Mouse (Mus musculus): Measurements from ENCODE around the gene Vmn2r88. TPM values are rescaled to one million over a fixed set of nuclear protein-coding genes. Genes with fewer than 3 reads are reported as not detected.
"Not testable (repeated sequence)": the region's sequence is repeated elsewhere in the genome, so short reads cannot be mapped to it uniquely, and the experiment has no call there.

The Vmn2r88 gene
- total RNA-seq (2017): not detected in 3 replicates

DNA sequence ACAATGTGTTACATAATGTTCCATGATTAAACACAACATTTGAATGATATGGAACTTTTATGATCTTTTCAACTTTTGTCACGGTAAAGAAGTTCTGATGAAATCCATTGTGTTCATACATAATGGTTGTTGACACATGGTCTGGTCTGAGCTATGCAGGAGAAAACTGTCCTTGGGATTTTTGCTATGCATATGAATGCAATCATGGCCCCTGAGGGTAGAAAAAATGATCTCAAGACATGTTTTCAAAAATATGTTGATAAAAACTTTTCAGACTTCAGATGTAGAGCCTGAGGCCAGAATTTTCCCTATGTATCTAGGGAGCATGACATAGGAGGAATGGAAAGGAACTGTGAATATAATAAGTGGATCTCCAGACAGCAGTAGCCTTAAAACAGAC is at the start of gene Vmn2r88:
Vmn2r88 (plus strand) TSS at position 301 of the 400 bp plus-strand sequence.
- no peak for ATAC-seq (replicated peaks; ENCODE audit: insufficient number of reproducible peaks, low FRiP score, low TSS enrichment, poor library complexity, severe bottlenecking)

DNA sequence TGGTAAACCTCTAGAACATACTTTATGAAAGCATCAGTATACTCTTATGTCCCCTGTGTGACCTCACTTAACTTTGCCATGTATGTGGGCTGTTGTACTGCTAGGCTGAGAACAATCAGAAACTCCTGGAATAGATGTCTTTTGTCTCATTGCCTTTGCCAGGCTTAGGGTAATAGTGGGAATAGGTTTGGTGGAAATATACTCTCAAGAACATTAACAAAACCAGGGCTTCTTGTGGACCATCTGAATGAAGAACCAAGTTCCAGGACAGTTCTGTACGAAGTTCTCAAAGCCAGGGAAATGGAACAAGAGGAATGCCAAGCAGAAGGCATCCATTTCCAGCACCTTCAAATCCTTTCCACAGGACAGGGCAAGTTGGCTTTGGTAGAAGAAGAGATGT is 49.2 kb upstream of the Vmn2r88 start, which contains the start of gene Gm7247:
Gm7247 (plus strand) TSS at position 301 of the 400 bp plus-strand sequence.
- no peak for ATAC-seq (replicated peaks; ENCODE audit: insufficient number of reproducible peaks, low FRiP score, low TSS enrichment, poor library complexity, severe bottlenecking)

GRCm38 (mm10) chr14:51382805-51383204 is 27.8 kb upstream of the Vmn2r88 start:
- ATAC-seq (replicated peaks; ENCODE audit: insufficient number of reproducible peaks, low FRiP score, low TSS enrichment, poor library complexity, severe bottlenecking): no peak

DNA sequence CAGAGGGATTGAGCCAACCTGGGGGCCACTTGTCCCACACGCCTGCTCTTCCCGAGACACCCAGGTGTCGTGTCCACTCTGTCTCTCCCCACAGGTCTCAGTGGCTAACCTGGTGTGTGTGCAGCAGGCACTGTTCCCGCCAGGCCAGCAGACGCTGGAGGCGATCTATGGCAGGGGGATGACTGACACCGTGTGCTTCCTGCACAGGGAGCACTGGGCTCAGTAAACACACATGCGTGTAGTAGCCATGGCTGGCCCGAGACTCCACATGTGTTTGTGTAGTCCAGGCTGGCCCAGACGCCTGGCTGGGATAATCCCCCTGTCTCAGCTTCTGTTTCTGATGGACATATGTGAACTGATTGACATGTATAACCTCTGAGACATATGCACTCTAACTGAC is 26.3 kb upstream of the Vmn2r88 start:
- ATAC-seq (replicated peaks; ENCODE audit: insufficient number of reproducible peaks, low FRiP score, low TSS enrichment, poor library complexity, severe bottlenecking): no peak

GRCm38 (mm10) chr14:51385741-51386140 is 24.9 kb upstream of the Vmn2r88 start:
- no peak for ATAC-seq (replicated peaks; ENCODE audit: insufficient number of reproducible peaks, low FRiP score, low TSS enrichment, poor library complexity, severe bottlenecking)

- ATAC-seq (replicated peaks; ENCODE audit: insufficient number of reproducible peaks, low FRiP score, low TSS enrichment, poor library complexity, severe bottlenecking): 0 out of 2 replicates have a peak, but pooled peaks have one; percentile 35
Observed at GRCm38 (mm10) chr14:51387768-51388167, 22.9 kb upstream of the Vmn2r88 start.

DNA sequence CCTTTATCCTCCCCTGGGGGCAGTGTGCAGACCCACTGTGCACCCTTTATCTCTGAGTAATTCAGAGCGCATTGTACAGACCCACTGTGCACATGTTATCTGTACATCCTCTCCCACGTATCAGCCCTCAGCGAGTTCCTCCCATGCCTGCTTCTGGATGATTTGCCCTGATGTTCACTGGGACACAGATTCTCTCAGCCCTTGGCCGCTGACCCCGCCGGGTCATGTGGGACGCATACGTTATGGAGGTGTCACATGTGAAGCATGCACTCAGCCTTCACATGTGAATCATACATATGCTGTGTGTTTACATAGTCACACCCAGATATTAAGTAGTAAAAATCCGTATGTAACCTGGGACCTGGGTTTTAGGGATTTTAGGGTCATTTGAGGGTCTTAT is 22.4 kb upstream of the Vmn2r88 start:
- no peak for ATAC-seq (replicated peaks; ENCODE audit: insufficient number of reproducible peaks, low FRiP score, low TSS enrichment, poor library complexity, severe bottlenecking)

DNA sequence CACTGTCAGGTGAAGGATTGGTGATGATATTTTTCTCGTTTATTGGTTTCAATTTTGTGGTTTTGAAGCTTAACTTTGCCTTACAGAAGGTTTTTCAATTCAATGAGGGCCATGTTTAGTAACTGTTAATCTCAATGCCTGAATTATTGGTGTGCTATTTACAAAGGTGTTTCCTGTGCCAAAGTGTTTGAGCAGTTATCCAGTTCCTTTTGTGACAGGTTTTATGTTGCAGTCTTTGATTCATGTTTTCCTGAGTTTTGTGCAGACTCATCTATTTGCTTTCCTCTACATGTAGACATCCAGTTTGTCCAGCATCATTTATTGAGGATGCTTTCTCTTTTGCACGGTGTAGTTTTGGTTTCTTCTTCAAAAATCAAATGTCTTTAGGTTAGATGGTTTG is 13.3 kb downstream of the Vmn2r88 start:
- ATAC-seq (replicated peaks; ENCODE audit: insufficient number of reproducible peaks, low FRiP score, low TSS enrichment, poor library complexity, severe bottlenecking): no peak

GRCm38 (mm10) chr14:51430138-51430537 is 19.5 kb downstream of the Vmn2r88 start:
- not testable (repeated sequence) for ATAC-seq (replicated peaks; ENCODE audit: insufficient number of reproducible peaks, low FRiP score, low TSS enrichment, poor library complexity, severe bottlenecking)

GRCm38 (mm10) chr14:51434546-51434945 is 23.9 kb downstream of the Vmn2r88 start:
- ATAC-seq (replicated peaks; ENCODE audit: insufficient number of reproducible peaks, low FRiP score, low TSS enrichment, poor library complexity, severe bottlenecking): no peak

DNA sequence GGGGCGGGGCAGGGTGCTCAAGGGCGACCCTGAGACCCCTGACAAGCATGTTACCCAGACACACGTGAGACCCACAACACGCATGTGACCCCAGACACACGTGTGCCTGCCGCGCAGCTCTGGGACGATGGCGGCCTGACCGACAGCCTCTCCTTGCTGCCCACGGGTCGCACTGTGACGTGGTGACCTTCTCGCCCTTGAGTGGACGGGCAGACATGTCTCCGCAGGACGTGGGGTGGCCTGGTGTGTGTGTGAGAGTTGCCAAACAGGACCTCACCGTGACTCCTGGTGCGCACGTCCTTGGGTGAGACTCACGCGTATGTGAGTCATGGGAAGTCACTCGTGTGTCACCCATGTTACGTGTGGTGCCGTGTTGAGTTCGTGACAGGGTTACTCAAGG is 24.4 kb downstream of the Vmn2r88 start:
- ATAC-seq (replicated peaks; ENCODE audit: insufficient number of reproducible peaks, low FRiP score, low TSS enrichment, poor library complexity, severe bottlenecking): no peak

GRCm38 (mm10) chr14:51438955-51439354 is 28.3 kb downstream of the Vmn2r88 start:
- ATAC-seq (replicated peaks; ENCODE audit: insufficient number of reproducible peaks, low FRiP score, low TSS enrichment, poor library complexity, severe bottlenecking): no peak

DNA sequence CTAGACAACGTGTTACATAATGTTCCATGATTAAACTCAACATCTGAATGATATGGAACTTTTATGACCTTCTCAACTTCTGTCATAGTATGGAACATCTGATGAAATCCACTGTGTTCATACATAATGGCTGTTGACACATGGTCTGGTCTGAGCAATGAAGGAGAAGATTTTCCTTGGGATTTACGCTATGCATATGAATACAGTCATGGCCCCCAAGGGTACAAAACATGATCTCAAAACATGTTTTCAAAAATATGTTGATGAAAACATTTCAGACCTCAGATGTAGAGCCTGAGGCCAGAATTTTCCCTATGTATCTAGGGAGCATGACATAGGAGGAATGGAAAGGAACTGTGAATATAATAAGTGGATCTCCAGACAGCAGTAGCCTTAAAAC is 40.9 kb downstream of the Vmn2r88 start, which contains the start of gene Vmn2r89:
Vmn2r89 (plus strand) TSS at position 301 of the 400 bp plus-strand sequence.
- ATAC-seq (replicated peaks; ENCODE audit: insufficient number of reproducible peaks, low FRiP score, low TSS enrichment, poor library complexity, severe bottlenecking): not testable (repeated sequence)

Other genes with a start within 250 kb of the Vmn2r88 start
- not detected in 3 replicates for gene Rnase2b, start 248.6 kb upstream of the Vmn2r88 start, total RNA-seq (2017)
- not detected in 3 replicates for gene Ang2, start 211.7 kb upstream of the Vmn2r88 start, total RNA-seq (2017)
- not detected in 3 replicates for gene Ear14, start 207.4 kb upstream of the Vmn2r88 start, total RNA-seq (2017)
- not detected in 3 replicates for gene Rnase2a, start 154.7 kb upstream of the Vmn2r88 start, total RNA-seq (2017)
- not detected in 3 replicates for gene Gm7247, start 49.1 kb upstream of the Vmn2r88 start, total RNA-seq (2017)
- gene Vmn2r89, start 41.0 kb downstream of the Vmn2r88 start, total RNA-seq (2017): 0.10 TPM in 1 of 3 replicates, not detected in the others
- gene Gm5622, start 142.0 kb downstream of the Vmn2r88 start, total RNA-seq (2017): not detected in 3 replicates
- gene Gm17175, start 163.2 kb downstream of the Vmn2r88 start, total RNA-seq (2017): not detected in 3 replicates
- gene Gm17174, start 181.3 kb downstream of the Vmn2r88 start, total RNA-seq (2017): not detected in 3 replicates
- gene Gm17078, start 200.5 kb downstream of the Vmn2r88 start, total RNA-seq (2017): not detected in 3 replicates
- gene Gm4181, start 224.8 kb downstream of the Vmn2r88 start, total RNA-seq (2017): not detected in 3 replicates

All from monocyte, adult 5-6 weeks (primary cell).